Mouse (Mus musculus) regulatory T cell (primary cell): ENCODE measurements around the gene Flrt3.

Experiments used
- in situ Hi-C: fragments of 300-600 bp; cut with MboI, MseI; formaldehyde crosslinking; loops from one replicate; pipeline ENCODE4 v1.15.1; 2025; ENCODE audit warnings: high pct_unique_total_duplicates

Flrt3 gene

DNA sequence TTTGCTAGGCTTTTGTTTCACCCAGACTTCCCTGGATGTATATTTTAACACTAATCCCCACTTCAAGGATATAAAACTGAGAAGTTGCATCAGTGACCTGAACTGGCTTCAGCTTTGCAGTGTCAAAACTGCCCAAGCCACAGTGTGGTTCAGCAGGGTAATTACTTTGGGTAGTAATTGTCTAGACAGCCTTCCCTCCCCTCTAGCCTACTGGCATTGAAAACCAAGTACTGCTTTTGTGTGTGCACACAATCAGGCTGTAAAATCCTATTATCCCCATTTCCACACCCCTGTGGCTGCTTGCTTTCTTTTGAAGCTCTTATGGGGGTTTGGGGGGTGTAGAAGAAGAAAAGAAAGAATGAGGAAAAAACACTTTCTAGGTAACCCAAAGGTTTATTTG, 17.8 kb downstream of the Flrt3 start:
- in situ Hi-C loops: no loop called here

DNA sequence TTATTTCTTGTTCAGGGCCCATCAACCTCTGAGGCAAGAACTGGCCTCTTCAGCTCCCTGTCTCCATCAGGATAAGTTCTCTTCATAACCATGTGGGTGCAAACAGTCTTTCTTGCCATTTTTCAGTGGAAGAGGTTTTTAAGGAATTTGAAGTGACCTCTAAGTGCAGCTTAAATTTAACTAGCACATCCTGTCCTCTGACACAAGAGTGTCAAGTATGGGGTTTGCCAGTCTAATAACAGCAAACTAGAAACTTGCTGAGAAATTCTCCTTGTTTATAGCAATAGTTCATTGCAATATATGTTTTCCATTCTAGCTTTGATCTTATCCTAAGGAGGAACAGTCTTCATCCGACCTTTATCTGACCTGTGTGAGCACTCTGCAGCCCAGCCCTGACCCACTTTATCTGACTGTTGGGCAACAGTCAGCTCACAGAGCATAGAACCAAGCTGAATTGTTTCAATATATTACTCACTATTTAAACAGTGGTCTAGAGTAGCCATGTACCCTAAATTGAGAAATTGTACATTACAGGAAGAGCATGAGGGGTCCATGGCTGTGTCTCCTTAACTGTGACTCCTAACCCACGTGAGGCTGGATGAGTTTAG, 49.4 kb downstream of the Flrt3 start:
- in situ Hi-C loops: no loop called here

DNA sequence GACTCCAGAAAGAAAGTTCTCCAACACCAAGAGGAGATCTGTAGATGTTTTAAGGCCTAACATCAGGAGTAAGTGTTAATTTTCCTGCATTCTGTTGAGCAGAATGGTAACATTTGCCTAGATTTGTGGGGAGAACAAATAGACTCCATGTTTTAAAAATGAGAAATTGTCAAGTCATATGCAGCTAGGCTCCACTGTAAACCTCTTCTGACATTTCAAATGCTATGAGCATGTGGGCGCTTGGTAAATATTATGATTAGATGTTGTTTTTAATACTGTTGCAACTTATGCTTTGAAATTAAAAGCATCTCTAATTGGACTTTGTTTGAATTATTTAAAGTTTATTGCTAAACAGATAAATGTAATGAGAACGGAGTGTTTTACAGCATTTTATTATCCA, 55.8 kb downstream of the Flrt3 start:
- in situ Hi-C loops: no loop called here
